In the genomic region with DNA sequence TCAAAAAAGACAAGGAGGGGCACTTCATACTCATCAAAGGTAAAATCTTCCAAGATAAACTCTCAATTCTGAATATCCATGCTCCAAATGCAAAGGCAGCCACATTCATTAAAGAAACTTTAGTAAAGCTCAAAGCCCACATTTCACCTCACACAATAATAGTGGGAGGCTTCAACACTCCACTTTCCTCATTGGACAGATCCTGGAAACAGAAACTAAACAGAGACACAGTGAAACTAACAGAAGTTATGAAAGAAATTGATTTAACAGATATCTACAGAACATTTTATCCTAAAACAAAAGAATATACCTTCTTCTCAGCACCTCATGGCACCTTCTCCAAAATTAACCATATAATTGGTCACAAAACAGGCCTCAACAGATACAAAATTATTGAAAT, we compare ENCODE assay signal across 1 mouse cellular context. TPM values are rescaled to one million over a fixed set of nuclear protein-coding genes. Genes with fewer than 3 reads are reported as not detected.
"Had no signal": no experiment of that assay in that cellular context is flagged by ENCODE, and none has a peak within 500 bp of the region (broad histone marks: within the 10 kb centered on the region; RNA-seq: fewer than 3 reads in every experiment).

A gene (minus strand): TSS at position 101 of the 400 bp plus-strand sequence.

RNA-seq across cellular contexts. Expression of the gene that starts here (rescaled TPM):
- total RNA-seq: monocyte, adult 5-6 weeks had no signal
